Mouse (Mus musculus) spleen, adult 2 months (tissue): ENCODE results near the gene Agrp. TPM values are rescaled to one million over a fixed set of nuclear protein-coding genes. Genes with fewer than 3 reads are reported as not detected.

ENCODE experiments used
- DNase-seq, 2 experiments: peaks; one replicate each; pipeline versions ENCODE4 v3.0.0 to v3.0.0-alpha.2; 2012 to 2021; ENCODE audit warnings: low spot score in 2 of 2, low read depth in 1 of 2
- H3K27ac ChIP-seq: fragments of 200-500 bp; 2 replicates; pipeline ENCODE4 v1.5.1; 2012; ENCODE audit warnings: low read length, inconsistent platforms; ENCODE audit not compliant: insufficient read depth
- H3K27me3 ChIP-seq: fragments of 200-500 bp; 2 replicates; pipeline ENCODE4 v1.6.1; 2012; ENCODE audit warnings: mild to moderate bottlenecking, moderate library complexity, low read length, inconsistent platforms; ENCODE audit not compliant: control insufficient read depth, insufficient read depth
- H3K36me3 ChIP-seq: fragments of 200-500 bp; 2 replicates; pipeline ENCODE4 v1.6.1; 2012; ENCODE audit warnings: mild to moderate bottlenecking, low read length, inconsistent platforms; ENCODE audit not compliant: control insufficient read depth, insufficient read depth
- H3K4me1 ChIP-seq: fragments of 200-500 bp; 2 replicates; pipeline ENCODE4 v1.6.1; 2011; ENCODE audit warnings: inconsistent platforms; ENCODE audit not compliant: control insufficient read depth, insufficient read depth, insufficient read length
- H3K4me3 ChIP-seq: fragments of 200-500 bp; 2 replicates; pipeline ENCODE4 v1.5.1; 2011; ENCODE audit warnings: mild to moderate bottlenecking, inconsistent platforms; ENCODE audit not compliant: insufficient read depth, insufficient read length; ENCODE audit errors: extremely low read depth
- CTCF ChIP-seq: fragments of 200-500 bp; IDR thresholded peaks from 2 replicates; pipeline ENCODE4 v1.5.1; 2011; ENCODE audit warnings: mild to moderate bottlenecking, inconsistent platforms; ENCODE audit not compliant: insufficient read depth, insufficient read length, insufficient replicate concordance; ENCODE audit errors: extremely low read depth
- POLR2A ChIP-seq: fragments of 200-500 bp; IDR thresholded peaks from 2 replicates; pipeline ENCODE4 v1.6.1; 2011; ENCODE audit warnings: low read depth, low read length, inconsistent platforms
- WGBS: fragments of 180-500 bp; shearing (Covaris S2); methylation state at CpG from one replicate; pipeline ENCODE4 v1.1.7; 2018; 5-methylcytosine and 5-hydroxymethylcytosine counted together
- polyA plus RNA-seq: library from polyadenylated mRNA; depleted of rRNA; stranded (reverse); fragments of >200 nt; gene quantifications from 2 replicates; pipeline ENCODE4 v1.2.3, GENCODE M21; 2012

Gene Agrp
- polyA plus RNA-seq, 1 experiment, result 0.14 TPM

- 40% methylated on average over 1 of the region's 1 CpGs for WGBS
- H3K4me1 ChIP-seq, result peaks cover 6% of the 10 kb centered on the region; the same call in 1 of the 2 replicates
- TF ChIP-seq POLR2A, result no peak
- no peak for TF ChIP-seq CTCF
- DNase-seq, result no peak
- no peaks in the 10 kb centered on the region for H3K27me3 ChIP-seq
- peak overlapping the region; percentile 35; the same call in 1 of the 2 replicates for H3K27ac ChIP-seq
- H3K4me3 ChIP-seq, result no peak overlapping the region
- H3K36me3 ChIP-seq, result peaks cover 3% of the 10 kb centered on the region
Measured at GRCm38 (mm10) chr8:105543703-105544102, 93.5 kb downstream of the Agrp start.

DNA sequence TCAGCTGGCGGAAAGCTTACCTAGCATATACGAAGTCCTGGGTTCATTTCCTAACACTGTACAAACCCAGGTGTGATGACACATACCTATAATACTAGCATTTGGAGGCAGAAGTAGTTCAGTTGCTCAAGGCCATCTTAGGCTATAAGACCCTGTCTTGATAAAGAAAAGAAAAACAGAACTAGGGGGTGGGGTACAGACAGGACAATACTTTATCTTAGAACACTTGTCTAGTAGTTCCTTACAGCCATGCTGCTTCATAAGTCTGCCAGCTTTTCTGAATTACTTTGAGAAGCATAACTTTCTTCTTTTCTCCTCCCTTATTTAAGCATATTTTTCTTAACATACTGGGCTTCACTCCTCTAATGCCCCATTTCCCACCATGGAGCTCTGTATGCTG lies 94.4 kb downstream of the Agrp start:
- Histone ChIP-seq H3K4me1 (peaks cover 6% of the 10 kb centered on the region; the same call in 1 of the 2 replicates), H3K36me3 (peaks cover 11% of the 10 kb centered on the region), H3K27me3 (no peaks in the 10 kb centered on the region), H3K27ac (no peak overlapping the region), H3K4me3 (no peak overlapping the region)
- WGBS, result 78% methylated on average over 2 of the region's 2 CpGs
- no peak for DNase-seq
- TF ChIP-seq POLR2A (no peak), CTCF (no peak)

- Histone ChIP-seq H3K27me3 (no peaks in the 10 kb centered on the region), H3K4me3 (no peak overlapping the region), H3K36me3 (peaks cover 16% of the 10 kb centered on the region), H3K27ac (no peak overlapping the region), H3K4me1 (peaks cover 6% of the 10 kb centered on the region; the same call in 1 of the 2 replicates)
- no peak for DNase-seq
- TF ChIP-seq POLR2A, result no peak
- no peak for TF ChIP-seq CTCF
- WGBS, result 83% methylated on average over 3 of the region's 3 CpGs
Measured at GRCm38 (mm10) chr8:105542032-105542656, 95.0 kb downstream of the Agrp start.

DNA sequence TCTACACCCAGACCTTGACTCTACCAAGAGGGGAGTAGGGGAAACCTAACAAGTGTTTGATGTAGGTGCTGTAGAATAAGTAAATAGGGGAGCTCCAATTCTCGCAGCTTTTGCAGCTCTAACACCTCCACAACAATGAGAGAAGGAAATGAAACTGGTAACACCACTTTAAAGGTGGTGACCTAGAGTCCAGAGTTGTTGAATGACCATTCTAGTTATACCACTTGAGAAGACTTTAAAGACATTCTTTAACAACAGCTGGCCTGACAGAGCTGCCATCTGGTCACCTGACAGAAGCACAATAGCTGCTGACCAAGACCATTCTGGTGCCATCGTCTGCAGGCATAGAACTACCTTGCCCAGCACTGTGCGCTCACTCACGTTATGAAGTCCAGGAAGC lies 98.3 kb downstream of the Agrp start:
- H3K4me3 ChIP-seq, result no peak overlapping the region
- DNase-seq, result no peak
- TF ChIP-seq CTCF, result no peak
- no peak for TF ChIP-seq POLR2A
- H3K27me3 ChIP-seq, result no peaks in the 10 kb centered on the region
- no peak overlapping the region for H3K27ac ChIP-seq
- peaks cover 18% of the 10 kb centered on the region for H3K36me3 ChIP-seq
- peaks cover 6% of the 10 kb centered on the region; the same call in 1 of the 2 replicates for H3K4me1 ChIP-seq
- 89% methylated on average over 4 of the region's 4 CpGs for WGBS

DNA sequence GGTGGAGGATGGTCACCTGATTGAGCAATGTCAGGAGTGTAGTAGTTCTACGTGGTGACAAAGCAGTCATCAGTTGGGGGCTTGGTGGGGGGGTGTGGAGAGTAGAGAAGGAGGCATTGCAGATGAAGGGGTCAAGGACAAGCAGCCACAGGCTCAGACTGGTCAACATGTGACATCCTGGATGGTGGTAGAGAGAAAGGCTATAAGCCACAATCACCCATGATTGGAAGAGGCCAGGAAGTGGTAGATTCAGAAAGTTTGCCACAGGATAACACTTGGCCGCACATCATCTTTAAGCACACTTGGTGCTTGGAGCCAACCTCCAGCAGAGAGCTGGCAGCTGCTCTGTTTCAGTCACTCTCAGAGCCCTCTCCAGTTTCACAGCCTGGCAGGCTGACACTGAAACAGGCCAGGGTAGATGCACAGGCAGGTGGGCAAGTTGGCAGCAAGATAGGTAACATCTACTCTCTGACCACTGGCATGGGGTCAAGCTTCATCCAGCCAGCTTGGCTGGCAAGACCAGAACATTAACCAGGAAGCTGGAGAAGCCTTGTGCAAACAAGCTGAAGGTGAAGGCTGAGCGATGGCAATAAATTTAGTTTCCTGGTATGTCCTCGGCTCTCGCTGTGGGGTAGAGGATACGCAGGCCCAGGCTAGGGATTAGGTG lies 100.0 kb downstream of the Agrp start:
- WGBS, result 87% methylated on average over 6 of the region's 6 CpGs
- DNase-seq, result no peak
- H3K4me1 ChIP-seq, result no peaks in the 10 kb centered on the region
- H3K27me3 ChIP-seq, result no peaks in the 10 kb centered on the region
- no peak overlapping the region for H3K27ac ChIP-seq
- H3K36me3 ChIP-seq, result peaks cover 18% of the 10 kb centered on the region
- TF ChIP-seq POLR2A (no peak), CTCF (no peak)
- H3K4me3 ChIP-seq, result no peak overlapping the region

DNA sequence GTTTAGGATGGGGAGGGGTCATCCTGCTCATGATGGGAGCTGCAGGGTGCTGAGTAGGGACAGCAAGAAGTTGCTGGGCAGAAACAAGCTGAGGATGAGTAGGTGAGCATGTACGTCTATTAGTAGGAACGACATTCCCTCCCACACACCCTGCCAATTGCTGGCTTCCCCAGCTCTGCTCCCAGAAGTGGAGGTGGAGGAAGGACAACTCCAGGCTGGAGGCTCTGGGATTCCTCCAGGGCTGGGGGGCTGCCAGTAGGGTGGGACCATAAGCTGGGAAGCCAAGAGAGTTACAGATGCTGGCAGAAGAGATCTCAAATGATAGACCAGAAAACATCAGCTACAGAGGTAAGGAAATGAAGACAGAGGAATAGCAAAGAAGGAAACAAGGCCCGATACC lies 100.6 kb downstream of the Agrp start:
- 94% methylated on average over 3 of the region's 3 CpGs for WGBS
- no peak overlapping the region for H3K4me3 ChIP-seq

GRCm38 (mm10) chr8:105533892-105534329 lies 103.3 kb downstream of the Agrp start:
- no peak overlapping the region for H3K27ac ChIP-seq

More for the DNA sequence above, 100.6 kb downstream of the Agrp start:
- Histone ChIP-seq H3K27me3 (no peaks in the 10 kb centered on the region), H3K4me1 (no peaks in the 10 kb centered on the region), H3K27ac (no peak overlapping the region), H3K36me3 (peaks cover 18% of the 10 kb centered on the region)
- TF ChIP-seq POLR2A (no peak), CTCF (no peak)
- DNase-seq, result no peak

More at GRCm38 (mm10) chr8:105533892-105534329, 103.3 kb downstream of the Agrp start:
- TF ChIP-seq CTCF (peak; percentile 57; the same call in 1 of the 2 replicates), POLR2A (no peak)
- Histone ChIP-seq H3K4me3 (no peak overlapping the region), H3K27me3 (no peaks in the 10 kb centered on the region), H3K4me1 (no peaks in the 10 kb centered on the region), H3K36me3 (peaks cover 22% of the 10 kb centered on the region)
- WGBS, result 4% methylated on average over 1 of the region's 1 CpGs
- DNase-seq, result peak; percentile 27 to 58
